Mouse (Mus musculus): Measurements from ENCODE around the gene Nhlh1.

DNA sequence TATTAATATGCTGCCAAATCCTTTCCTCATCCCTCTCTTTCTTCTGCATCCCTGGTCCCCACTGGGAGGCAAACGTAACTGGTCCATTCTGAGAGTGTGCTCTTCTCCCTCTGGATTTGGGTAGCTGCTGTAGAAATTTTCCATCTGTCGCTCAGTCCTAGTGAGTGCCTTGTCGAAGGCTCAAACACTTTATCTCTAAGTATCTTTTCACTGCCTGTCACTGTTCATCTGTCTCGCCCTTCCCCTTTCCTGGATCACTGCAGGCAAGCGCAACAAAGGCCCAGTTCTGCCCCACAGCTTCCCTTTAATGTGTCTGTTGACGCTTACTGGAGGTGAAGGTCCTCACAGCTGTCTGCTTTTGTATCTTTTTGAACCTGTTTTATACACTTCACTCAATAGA, 37.8 kb upstream of the Nhlh1 start:
- no peak for TF ChIP-seq CTCF (IDR thresholded peaks at IDR 0.05; ENCODE audit: borderline replicate concordance, insufficient read depth, low read depth, low read length)
- no peak for TF ChIP-seq POLR2A (IDR thresholded peaks at IDR 0.05; ENCODE audit: borderline replicate concordance, insufficient read depth, low read length)
